Mouse (Mus musculus): Measurements from ENCODE around the gene Mpi.

The Mpi gene

GRCm38 (mm10) chr9:57552139-57552887, at the start of gene Mpi:
Mpi (minus strand) TSS chr9:57552763.
- in situ Hi-C loops (cut with MboI; ENCODE audit: low sequenced_read_pairs): no loop called here

DNA sequence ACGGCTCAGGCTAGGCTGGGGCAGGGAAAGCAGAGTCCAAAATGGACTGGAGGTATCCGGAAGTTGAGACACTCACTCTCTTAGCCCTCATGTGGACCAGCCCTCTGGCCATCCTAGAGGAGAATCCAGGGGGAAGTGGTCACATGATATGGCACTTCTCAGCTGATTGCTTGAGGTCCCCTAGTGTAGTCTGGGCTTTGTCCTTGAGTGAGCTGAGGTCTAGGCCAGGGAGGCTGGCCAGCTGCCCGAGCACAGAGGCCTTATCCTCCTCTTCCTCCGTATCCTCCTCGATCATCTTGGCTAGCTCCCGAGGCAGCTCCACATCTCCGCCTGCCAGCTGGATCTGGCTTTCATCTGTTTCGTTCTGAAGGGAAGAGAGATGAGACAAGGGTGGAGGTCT, 49.5 kb upstream of the Mpi start:
- in situ Hi-C loops (cut with MboI; ENCODE audit: low sequenced_read_pairs): no loop called here

DNA sequence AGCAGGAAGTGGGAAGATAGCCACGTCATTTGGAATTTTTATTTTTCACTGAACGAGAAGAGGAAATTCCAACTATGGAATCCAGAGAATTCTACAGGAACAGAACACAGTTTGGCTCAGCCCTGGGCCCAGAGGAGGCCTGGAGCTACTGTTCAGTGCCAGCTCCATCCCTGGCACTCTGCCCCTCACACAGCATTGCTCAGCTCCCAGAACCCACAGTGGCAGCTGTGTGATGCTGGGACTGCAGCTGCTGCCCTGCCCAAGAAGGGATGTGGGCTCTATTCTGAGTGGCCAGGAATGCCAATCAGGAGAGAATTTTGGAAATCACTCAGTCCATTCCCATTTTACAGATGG, 48.8 kb upstream of the Mpi start:
- in situ Hi-C loops (cut with MboI; ENCODE audit: low sequenced_read_pairs): no loop called here

DNA sequence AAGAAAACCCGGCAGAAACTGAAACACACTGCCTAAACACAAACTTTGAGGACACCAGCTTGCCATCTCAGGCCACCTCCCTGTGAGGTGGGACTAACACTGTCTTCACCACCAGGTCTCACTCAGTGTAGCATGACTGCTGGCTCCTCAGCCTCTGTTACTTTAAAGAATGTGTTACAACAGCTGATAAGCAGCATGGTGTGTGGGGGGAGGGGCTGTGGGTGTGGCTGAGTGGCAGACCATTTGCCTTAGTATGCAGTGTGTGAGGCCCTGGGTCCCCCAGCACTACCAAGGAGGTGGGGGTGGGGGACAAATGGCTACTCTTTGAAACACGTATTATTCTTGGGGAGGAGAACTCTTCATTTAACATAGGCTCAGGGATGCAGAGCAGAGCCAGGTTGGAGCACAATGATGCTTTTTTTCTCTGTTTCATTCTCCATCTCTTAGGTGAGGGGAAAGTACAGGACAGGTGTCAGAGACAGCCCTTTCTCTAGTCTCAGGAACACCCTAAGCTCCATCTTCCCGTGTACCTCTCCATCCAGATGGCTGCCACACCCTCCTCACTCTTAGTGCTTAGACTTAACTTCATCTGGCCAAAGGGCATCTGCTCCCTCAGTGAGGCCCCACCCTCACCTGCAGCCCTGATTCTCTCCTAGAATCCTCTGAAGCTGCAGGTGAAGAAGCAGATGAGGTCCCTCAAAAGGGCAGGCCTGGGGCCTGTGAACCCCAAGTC, 48.2 kb upstream of the Mpi start:
- in situ Hi-C loops (cut with MboI; ENCODE audit: low sequenced_read_pairs): no loop called here

DNA sequence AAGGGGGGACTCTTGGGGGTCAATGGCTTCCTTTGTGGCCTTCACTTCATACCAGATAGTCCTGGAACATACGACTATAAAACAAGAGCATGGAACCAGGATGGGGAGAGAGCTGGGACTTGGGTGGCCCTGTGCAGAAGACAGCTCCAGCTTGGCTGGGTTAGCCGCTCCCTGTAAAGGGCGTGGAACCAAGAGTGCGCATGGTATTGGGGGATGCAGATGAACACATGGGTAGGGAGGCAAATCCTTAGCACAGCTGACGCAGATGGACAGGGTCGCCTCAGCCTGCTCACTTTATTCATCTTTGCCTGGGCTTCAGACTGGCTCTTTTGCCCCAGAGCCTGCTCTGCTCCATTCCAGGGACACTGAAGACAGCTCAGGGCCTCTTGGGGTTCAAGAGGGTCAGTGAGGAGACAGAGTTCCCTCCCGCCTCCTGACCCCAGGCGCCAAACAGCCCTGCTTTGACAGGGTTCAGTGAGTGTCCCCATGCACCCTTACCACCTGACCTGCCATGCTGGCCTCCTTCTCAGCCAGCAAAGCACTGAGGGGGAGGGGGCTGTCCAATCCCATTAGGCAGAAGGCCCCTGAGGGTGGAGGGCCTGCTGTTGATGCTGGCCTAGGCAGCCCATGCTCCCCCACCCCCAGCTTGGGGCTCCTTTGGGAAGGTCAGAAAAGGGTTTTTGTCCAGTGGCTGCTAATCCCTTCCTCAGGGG, 46.4 kb upstream of the Mpi start:
- in situ Hi-C loops (cut with MboI; ENCODE audit: low sequenced_read_pairs): no loop called here

DNA sequence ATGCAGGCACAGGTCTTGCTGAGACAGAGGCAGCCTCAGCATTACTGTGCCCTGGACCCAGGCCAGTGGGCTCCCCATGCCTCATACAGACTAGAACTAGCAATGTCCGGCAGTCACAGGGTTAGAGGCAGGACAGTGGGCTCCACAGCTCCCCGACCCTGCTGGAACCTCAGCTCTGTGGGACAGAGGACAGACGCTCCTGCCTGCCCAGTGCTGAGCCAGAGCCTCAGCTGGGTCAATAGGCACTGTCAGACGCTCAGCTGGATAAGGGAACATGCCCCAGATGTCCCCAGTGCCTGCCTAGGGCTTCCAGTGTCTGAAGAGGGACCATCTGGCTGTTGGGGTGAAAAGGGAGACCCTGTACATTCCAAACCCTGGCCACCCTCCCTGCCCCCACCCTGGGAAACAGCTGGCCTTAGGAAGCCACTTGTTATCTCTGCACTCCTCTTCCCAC, 45.4 kb upstream of the Mpi start:
- in situ Hi-C loops (cut with MboI; ENCODE audit: low sequenced_read_pairs): no loop called here

- in situ Hi-C loops (cut with MboI; ENCODE audit: low sequenced_read_pairs): no loop called here
These were observed 44.7 kb upstream of the Mpi start for GRCm38 (mm10) chr9:57597265-57597664.

DNA sequence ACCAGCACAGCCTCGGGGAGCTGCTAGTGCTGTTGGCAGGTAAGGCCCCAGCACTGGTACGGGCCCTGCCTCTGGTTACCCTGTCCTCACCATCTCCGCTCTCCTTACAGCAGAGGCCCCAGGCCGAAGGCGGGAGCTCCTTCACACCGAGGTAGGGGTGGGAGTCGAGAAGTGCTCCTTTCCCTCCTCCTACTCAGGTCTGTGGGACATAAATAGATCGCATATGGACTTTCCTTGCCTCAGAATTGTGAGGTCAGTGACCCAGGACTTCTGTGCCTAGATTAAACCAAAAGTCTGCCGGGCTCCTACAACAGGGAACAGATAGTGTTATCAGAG, 41.6 kb upstream of the Mpi start:
- in situ Hi-C loops (cut with MboI; ENCODE audit: low sequenced_read_pairs): no loop called here

- in situ Hi-C loops (cut with MboI; ENCODE audit: low sequenced_read_pairs): no loop called here
These were observed 41.1 kb upstream of the Mpi start for GRCm38 (mm10) chr9:57593454-57594173.

GRCm38 (mm10) chr9:57590726-57591125, 38.2 kb upstream of the Mpi start:
- in situ Hi-C loops (cut with MboI; ENCODE audit: low sequenced_read_pairs): no loop called here

DNA sequence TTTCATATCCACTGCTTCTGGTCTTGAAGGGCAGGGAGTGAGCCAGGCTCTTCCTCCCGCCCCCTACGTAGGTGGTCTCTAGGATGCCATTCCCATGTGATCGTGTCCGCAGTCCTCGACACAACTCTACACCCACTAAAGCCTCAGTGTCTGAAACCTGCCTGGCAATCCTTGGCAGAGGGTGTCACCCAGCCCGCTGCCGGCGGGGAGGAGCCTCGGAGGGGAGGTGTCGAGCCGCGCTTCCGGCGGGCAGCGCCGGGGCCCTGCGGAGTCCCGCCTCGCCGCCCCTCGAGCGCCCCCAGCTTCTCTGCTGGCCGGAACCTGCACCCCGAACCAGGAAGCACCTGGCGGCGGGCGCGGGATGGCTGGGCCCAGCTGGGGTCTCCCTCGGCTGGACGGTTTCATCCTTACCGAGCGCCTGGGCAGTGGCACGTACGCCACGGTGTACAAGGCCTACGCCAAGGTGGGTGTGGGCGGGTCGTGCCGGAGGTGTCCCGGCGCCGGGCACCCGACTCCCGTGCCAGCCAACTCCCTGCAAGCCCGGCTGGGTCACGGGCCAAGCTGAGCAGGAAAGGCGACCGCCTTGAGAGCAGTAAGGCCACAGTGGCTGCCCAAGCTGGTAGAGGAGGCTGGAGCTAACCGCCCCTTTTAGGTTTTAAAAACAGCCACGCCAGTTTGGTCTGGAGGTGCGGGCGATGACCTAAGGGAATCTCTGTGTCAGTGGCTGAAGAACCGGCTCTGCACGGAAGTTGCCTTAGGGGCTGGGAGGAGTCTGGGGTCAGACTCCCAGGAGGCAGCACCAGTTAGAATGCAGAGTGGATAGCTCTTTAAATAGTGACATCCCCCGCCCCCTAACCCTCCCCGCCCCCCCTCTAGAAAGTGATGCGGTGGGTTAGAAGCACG, 36.9 kb upstream of the Mpi start, which contains the start of gene Ulk3:
TSS of gene Ulk3 (plus strand) at position 229 of the 903 bp plus-strand sequence.
- in situ Hi-C loops (cut with MboI; ENCODE audit: low sequenced_read_pairs): no loop called here

DNA sequence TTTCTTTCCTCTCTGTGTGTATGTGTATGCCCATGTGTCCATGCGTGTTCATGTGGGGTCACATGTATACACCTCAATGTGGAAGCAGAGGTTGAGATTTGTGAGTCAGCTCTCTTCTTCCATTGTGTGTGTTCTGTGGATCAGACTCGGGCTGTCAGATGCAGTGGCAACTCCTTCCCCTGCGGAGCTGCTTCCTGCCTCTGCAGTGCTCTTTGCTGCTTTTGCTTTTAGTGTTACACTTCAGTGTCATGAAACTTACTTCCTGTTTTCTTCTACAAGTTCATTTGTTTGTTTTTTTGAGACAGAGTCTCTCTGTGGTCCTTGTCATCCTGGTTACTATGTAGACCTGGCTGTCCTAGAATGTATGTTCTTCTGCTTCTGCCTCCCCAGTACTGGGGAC, 32.4 kb upstream of the Mpi start:
- in situ Hi-C loops (cut with MboI; ENCODE audit: low sequenced_read_pairs): no loop called here

- in situ Hi-C loops (cut with MboI; ENCODE audit: low sequenced_read_pairs): no loop called here
These were observed 24.7 kb upstream of the Mpi start for GRCm38 (mm10) chr9:57577144-57577849.

DNA sequence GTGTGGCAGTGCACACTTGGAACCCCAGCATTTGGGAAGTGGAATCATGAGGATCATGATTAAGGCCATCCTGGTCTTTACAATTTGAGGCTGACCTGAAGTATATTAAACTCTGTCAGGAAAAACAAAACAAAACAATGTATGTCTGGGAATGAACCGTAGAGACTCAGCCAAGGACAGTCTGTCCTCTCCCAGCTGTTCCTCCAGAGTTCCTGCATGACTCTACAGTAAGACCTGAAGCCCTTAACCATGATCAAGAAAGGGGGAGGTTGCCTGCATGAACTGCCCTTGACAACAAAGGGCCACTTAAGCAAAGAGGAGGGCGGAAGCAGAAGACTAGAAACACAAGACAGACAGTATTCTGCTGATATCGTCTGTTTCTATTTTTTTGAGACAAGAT, 23.0 kb upstream of the Mpi start:
- in situ Hi-C loops (cut with MboI; ENCODE audit: low sequenced_read_pairs): no loop called here

GRCm38 (mm10) chr9:57574397-57574796, 21.8 kb upstream of the Mpi start:
- in situ Hi-C loops (cut with MboI; ENCODE audit: low sequenced_read_pairs): no loop called here

GRCm38 (mm10) chr9:57568500-57568899, 15.9 kb upstream of the Mpi start:
- in situ Hi-C loops (cut with MboI; ENCODE audit: low sequenced_read_pairs): no loop called here

GRCm38 (mm10) chr9:57566846-57567245, 14.3 kb upstream of the Mpi start:
- in situ Hi-C loops (cut with MboI; ENCODE audit: low sequenced_read_pairs): no loop called here

DNA sequence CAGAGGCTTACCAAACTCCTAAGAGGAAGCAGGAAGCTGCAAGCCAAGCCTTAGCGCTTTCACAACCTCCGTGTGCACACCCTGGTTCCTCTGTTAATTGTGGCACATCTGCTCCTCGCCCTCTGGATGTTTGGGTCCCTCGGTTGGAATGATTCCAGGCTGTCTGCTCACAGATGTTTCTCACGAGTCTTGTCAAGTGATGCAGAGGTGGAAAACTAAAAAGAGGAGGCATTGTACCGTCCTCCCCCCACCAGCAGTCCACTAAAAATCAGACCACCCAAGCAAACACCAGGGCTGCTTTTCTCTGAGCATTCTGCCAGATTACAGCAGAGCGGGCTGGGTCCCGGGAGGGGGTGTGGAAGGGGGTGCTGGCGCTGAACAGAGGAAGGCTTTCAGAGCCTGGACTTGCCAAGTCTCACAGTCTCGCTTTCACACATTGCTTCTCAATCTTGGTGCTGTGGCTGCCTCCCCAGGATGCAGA, 13.2 kb upstream of the Mpi start:
- in situ Hi-C loops (cut with MboI; ENCODE audit: low sequenced_read_pairs): no loop called here

DNA sequence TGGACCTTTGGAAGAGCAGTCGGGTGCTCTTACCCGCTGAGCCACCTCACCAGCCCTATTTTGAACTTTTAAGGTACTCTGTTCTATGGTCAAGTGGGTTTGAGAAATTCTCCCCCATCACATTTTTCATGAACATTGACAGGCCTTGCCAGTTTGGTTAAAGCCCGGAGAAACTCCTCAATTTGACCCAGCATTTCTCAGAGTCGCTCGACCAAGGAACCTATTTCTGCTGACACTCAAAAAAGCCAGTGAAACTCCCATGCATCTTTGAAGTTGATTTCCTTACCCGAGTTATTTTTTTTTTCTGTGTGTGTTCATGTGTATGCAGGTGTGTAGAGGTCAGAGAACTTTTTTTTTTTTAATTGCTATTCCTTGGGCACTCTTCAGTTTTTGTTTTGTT, 12.0 kb upstream of the Mpi start:
- in situ Hi-C loops (cut with MboI; ENCODE audit: low sequenced_read_pairs): no loop called here
